Mouse (Mus musculus) intestine, embryonic 14.5 days (tissue): Measurements from ENCODE around the gene Ube2e1. TPM values are rescaled to one million over a fixed set of nuclear protein-coding genes. Genes with fewer than 3 reads are reported as not detected.
A peak's percentile ranks its signal among the peaks of the same experiment; 100 is the strongest.

ENCODE experiments used
- ATAC-seq: fragments of 200-750 bp; cut with Nextera tagmentation; replicated peaks from 2 replicates; pipeline ENCODE4 v1.8.0; 2017; ENCODE audit warnings: low read depth, moderate number of reproducible peaks, moderate TSS enrichment, moderate library complexity; ENCODE audit not compliant: low FRiP score, low TSS enrichment
- DNase-seq: peaks from one replicate; pipeline ENCODE4 v3.0.0-alpha.2; 2018; ENCODE audit warnings: low spot score
- H3K27ac ChIP-seq: fragments of 300-500 bp; sonication (generic); 2 replicates; pipeline ENCODE4 v1.5.1; 2014; ENCODE audit warnings: low read depth, mild to moderate bottlenecking, control low read depth
- H3K27me3 ChIP-seq: fragments of 300-500 bp; sonication (generic); replicated peaks from 2 replicates; pipeline ENCODE4 v1.6.1; 2014; ENCODE audit warnings: low read length, control low read depth; ENCODE audit not compliant: control insufficient read depth, insufficient read depth
- H3K36me3 ChIP-seq: fragments of 300-500 bp; sonication (generic); 2 replicates; pipeline ENCODE4 v1.6.1; 2014; ENCODE audit warnings: low read length, control low read depth; ENCODE audit not compliant: control insufficient read depth, insufficient read depth
- H3K4me1 ChIP-seq: fragments of 300-500 bp; sonication (generic); replicated peaks from 2 replicates; pipeline ENCODE4 v1.6.1; 2014; ENCODE audit warnings: low read length, control low read depth, mixed read lengths; ENCODE audit not compliant: control insufficient read depth, insufficient read depth
- H3K4me2 ChIP-seq: fragments of 300-500 bp; sonication (generic); 2 replicates; pipeline ENCODE4 v1.6.1; 2014; ENCODE audit warnings: low read length
- H3K4me3 ChIP-seq: fragments of 300-500 bp; sonication (generic); 2 replicates; pipeline ENCODE4 v1.5.1; 2014; ENCODE audit warnings: low read depth, low read length, control low read depth, mixed read lengths
- H3K9ac ChIP-seq: fragments of 300-500 bp; sonication (generic); 2 replicates; pipeline ENCODE4 v1.6.1; 2014; ENCODE audit warnings: mild to moderate bottlenecking, low read length
- H3K9me3 ChIP-seq: fragments of 300-500 bp; sonication (generic); 2 replicates; pipeline ENCODE4 v1.6.1; 2016; ENCODE audit warnings: low read length, control low read depth; ENCODE audit not compliant: control insufficient read depth
- WGBS: fragments of 180-500 bp; shearing (Covaris S2); extraction: QIAGEN DNeasy Blood & Tissue Kit; methylation state at CpG from one replicate; pipeline ENCODE4 v1.1.7; 2014; 5-methylcytosine and 5-hydroxymethylcytosine counted together
- polyA plus RNA-seq: library from polyadenylated mRNA; unstranded; fragments of >200 nt; fragmentation: Nextera tagmentation; extraction: Ambion mirVana; gene quantifications from 2 replicates; pipeline ENCODE4 v1.2.1, GENCODE M21; 2014

The Ube2e1 gene
- polyA plus RNA-seq, 1 experiment from 2014 or later = 46.4 TPM

- Histone ChIP-seq H3K4me2 (no peak overlapping the region), H3K36me3 (no peaks in the 10 kb centered on the region), H3K27ac (no peak overlapping the region), H3K4me3 (no peak overlapping the region), H3K9me3 (no peaks in the 10 kb centered on the region), H3K27me3 (no peaks in the 10 kb centered on the region), H3K9ac (no peak overlapping the region), H3K4me1 (no peaks in the 10 kb centered on the region)
- ATAC-seq = 0 out of 2 replicates have a peak, but pooled peaks have one; percentile 50
- 38% methylated on average over 3 of the region's 3 CpGs for WGBS
- no peak for DNase-seq
Observed at GRCm38 (mm10) chr14:18364321-18364720, 32.7 kb upstream of the Ube2e1 start.

- H3K4me1 ChIP-seq = no peaks in the 10 kb centered on the region
- no peaks in the 10 kb centered on the region for H3K9me3 ChIP-seq
- DNase-seq = no peak
- no peak overlapping the region for H3K4me2 ChIP-seq
- WGBS = 62% methylated on average over 2 of the region's 2 CpGs
- H3K9ac ChIP-seq = no peak overlapping the region
- no peaks in the 10 kb centered on the region for H3K36me3 ChIP-seq
- no peak overlapping the region for H3K27ac ChIP-seq
- H3K4me3 ChIP-seq = no peak overlapping the region
- no peak for ATAC-seq
- H3K27me3 ChIP-seq = no peaks in the 10 kb centered on the region
Observed at GRCm38 (mm10) chr14:18356442-18356841, 24.8 kb upstream of the Ube2e1 start.

- H3K4me2 ChIP-seq = no peak overlapping the region
- no peaks in the 10 kb centered on the region for H3K9me3 ChIP-seq
- no peak overlapping the region for H3K9ac ChIP-seq
- WGBS = 76% methylated on average over 6 of the region's 6 CpGs
- H3K27ac ChIP-seq = no peak overlapping the region
- no peaks in the 10 kb centered on the region for H3K27me3 ChIP-seq
- ATAC-seq (no peak), DNase-seq (no peak)
- H3K36me3 ChIP-seq = no peaks in the 10 kb centered on the region
- H3K4me3 ChIP-seq = no peak overlapping the region
- no peaks in the 10 kb centered on the region for H3K4me1 ChIP-seq
Observed at GRCm38 (mm10) chr14:18355514-18356190, 24.0 kb upstream of the Ube2e1 start.

- H3K27ac ChIP-seq = no peak overlapping the region
- no peak for ATAC-seq
- no peak overlapping the region for H3K4me3 ChIP-seq
- WGBS = 60% methylated on average over 3 of the region's 3 CpGs
- H3K36me3 ChIP-seq = no peaks in the 10 kb centered on the region
- no peak for DNase-seq
- H3K4me2 ChIP-seq = no peak overlapping the region
- H3K27me3 ChIP-seq = no peaks in the 10 kb centered on the region
- no peaks in the 10 kb centered on the region for H3K9me3 ChIP-seq
- H3K4me1 ChIP-seq = no peaks in the 10 kb centered on the region
- no peak overlapping the region for H3K9ac ChIP-seq
Observed at GRCm38 (mm10) chr14:18353525-18353924, 21.9 kb upstream of the Ube2e1 start.

- WGBS = 73% methylated on average over 3 of the region's 3 CpGs
- H3K4me3 ChIP-seq = no peak overlapping the region
- H3K9ac ChIP-seq = no peak overlapping the region
- ATAC-seq (no peak), DNase-seq (no peak)
- H3K4me2 ChIP-seq = no peak overlapping the region
- H3K9me3 ChIP-seq = no peaks in the 10 kb centered on the region
- H3K4me1 ChIP-seq = no peaks in the 10 kb centered on the region
- no peaks in the 10 kb centered on the region for H3K27me3 ChIP-seq
- H3K36me3 ChIP-seq = no peaks in the 10 kb centered on the region
- H3K27ac ChIP-seq = no peak overlapping the region
Observed at GRCm38 (mm10) chr14:18352934-18353333, 21.3 kb upstream of the Ube2e1 start.

- no peak overlapping the region for H3K9ac ChIP-seq
- no peak overlapping the region for H3K27ac ChIP-seq
- no peaks in the 10 kb centered on the region for H3K9me3 ChIP-seq
- H3K4me3 ChIP-seq = no peak overlapping the region
- DNase-seq (no peak), ATAC-seq (no peak)
- 77% methylated on average over 1 of the region's 1 CpGs for WGBS
- no peaks in the 10 kb centered on the region for H3K27me3 ChIP-seq
- no peaks in the 10 kb centered on the region for H3K36me3 ChIP-seq
- H3K4me2 ChIP-seq = no peak overlapping the region
- no peaks in the 10 kb centered on the region for H3K4me1 ChIP-seq
Observed at GRCm38 (mm10) chr14:18350680-18351079, 19.0 kb upstream of the Ube2e1 start.

- Histone ChIP-seq H3K27me3 (no peaks in the 10 kb centered on the region), H3K9me3 (no peaks in the 10 kb centered on the region), H3K27ac (no peak overlapping the region), H3K36me3 (no peaks in the 10 kb centered on the region), H3K4me3 (no peak overlapping the region), H3K4me1 (no peaks in the 10 kb centered on the region), H3K4me2 (no peak overlapping the region), H3K9ac (no peak overlapping the region)
- DNase-seq (no peak), ATAC-seq (no peak)
- 59% methylated on average over 5 of the region's 5 CpGs for WGBS
Observed at GRCm38 (mm10) chr14:18349871-18350270, 18.2 kb upstream of the Ube2e1 start.

DNA sequence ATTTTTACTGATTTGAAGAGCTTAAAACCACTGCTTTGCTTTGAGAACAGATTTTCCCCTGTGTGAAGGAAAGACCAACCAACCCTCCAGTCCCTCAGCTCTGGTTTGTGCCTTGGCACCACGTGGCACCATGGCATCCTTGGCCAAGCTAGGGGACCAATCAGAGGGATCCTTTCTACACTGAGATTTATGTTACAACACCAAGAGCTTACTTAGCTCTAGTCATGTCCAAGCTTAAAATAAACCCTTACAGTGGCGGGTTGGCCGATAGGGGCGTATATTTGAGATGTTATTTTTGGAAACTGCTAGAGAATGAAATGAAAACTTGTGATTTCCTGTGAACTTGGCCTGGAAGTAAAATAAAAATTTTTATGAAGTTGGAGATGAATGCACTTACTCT, 11.9 kb upstream of the Ube2e1 start:
- Histone ChIP-seq H3K9me3 (no peaks in the 10 kb centered on the region), H3K4me1 (no peaks in the 10 kb centered on the region)

DNA sequence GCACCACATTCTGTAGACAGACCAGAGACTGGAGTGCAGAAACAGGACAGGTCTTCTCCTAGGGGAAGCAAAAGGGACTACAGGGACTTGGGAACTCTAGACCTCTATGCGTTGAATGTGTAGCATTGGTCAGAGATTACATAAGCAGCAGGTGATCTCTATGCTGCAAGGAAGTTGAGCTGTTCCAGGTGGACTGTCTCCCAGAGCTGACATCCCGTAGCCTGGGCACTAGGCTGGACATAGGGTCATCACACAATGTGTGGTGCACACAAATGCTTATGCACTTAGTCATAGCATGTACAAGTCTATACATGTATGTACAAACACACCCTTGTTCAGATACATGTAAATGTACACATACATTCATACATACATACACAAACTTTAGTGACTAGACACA, 11.1 kb upstream of the Ube2e1 start:
- Histone ChIP-seq H3K27ac (no peak overlapping the region), H3K36me3 (no peaks in the 10 kb centered on the region), H3K4me2 (no peak overlapping the region), H3K9me3 (no peaks in the 10 kb centered on the region), H3K9ac (no peak overlapping the region), H3K27me3 (no peaks in the 10 kb centered on the region), H3K4me1 (no peaks in the 10 kb centered on the region), H3K4me3 (no peak overlapping the region)
- DNase-seq (no peak), ATAC-seq (no peak)
- 87% methylated on average over 2 of the region's 2 CpGs for WGBS

More for the DNA sequence above, 11.9 kb upstream of the Ube2e1 start:
- Histone ChIP-seq H3K4me3 (no peak overlapping the region), H3K4me2 (no peak overlapping the region), H3K27me3 (no peaks in the 10 kb centered on the region), H3K36me3 (no peaks in the 10 kb centered on the region), H3K27ac (no peak overlapping the region), H3K9ac (no peak overlapping the region)
- 73% methylated on average over 4 of the region's 4 CpGs for WGBS
- DNase-seq (no peak), ATAC-seq (no peak)
